Mouse (Mus musculus): ENCODE measurements around the gene Tshz2. TPM values are rescaled to one million over a fixed set of nuclear protein-coding genes. Genes with fewer than 3 reads are reported as not detected.

Gene Tshz2
- polyA plus RNA-seq, 1 experiment, result not detected

DNA sequence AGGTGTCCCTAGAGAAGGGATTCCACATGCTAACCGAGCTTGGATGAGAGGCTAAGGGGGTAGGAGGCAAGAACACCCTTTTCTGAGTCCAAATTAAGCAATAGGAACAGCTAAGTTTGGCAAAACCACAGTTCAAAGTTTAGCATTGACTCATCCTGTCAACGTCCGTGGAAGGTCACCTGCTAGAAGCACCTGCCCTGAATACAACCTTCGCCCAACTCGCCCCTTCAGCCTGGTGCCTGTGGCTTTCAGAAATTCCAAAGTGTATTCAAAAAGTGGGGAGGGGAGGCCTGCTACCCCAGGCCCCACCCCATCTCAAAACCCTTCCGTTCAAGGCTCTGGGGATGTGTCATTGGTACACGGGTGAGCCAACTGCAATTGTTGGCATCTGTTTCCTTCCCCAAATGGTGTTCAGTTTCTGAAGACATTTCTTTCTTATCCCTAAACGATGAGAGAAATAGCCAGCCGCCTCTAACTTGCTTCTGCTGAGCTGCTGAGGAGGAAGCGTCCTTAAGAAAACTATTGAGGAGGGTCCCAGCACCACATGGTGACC lies 396.6 kb downstream of the Tshz2 start:
- no peaks in the 10 kb centered on the region for H3K27me3 ChIP-seq (ENCODE audit: control insufficient read depth, insufficient read depth, insufficient read length)
- no peaks in the 10 kb centered on the region for H3K79me2 ChIP-seq (ENCODE audit: control insufficient read depth, insufficient read depth)
- H3K4me3 ChIP-seq (ENCODE audit: insufficient read depth, poor library complexity, severe bottlenecking), result no peak overlapping the region
- no peaks in the 10 kb centered on the region for H3K36me3 ChIP-seq (ENCODE audit: control insufficient read depth, insufficient read depth)
- TF ChIP-seq MYOG (IDR thresholded peaks at IDR 0.05; ENCODE audit: control insufficient read depth, extremely low read depth, insufficient read length), result no peak
- no peak overlapping the region for H3ac ChIP-seq (ENCODE audit: control insufficient read depth, insufficient read length, low read depth)
- H3K79me3 ChIP-seq (ENCODE audit: low read depth), result no peaks in the 10 kb centered on the region

DNA sequence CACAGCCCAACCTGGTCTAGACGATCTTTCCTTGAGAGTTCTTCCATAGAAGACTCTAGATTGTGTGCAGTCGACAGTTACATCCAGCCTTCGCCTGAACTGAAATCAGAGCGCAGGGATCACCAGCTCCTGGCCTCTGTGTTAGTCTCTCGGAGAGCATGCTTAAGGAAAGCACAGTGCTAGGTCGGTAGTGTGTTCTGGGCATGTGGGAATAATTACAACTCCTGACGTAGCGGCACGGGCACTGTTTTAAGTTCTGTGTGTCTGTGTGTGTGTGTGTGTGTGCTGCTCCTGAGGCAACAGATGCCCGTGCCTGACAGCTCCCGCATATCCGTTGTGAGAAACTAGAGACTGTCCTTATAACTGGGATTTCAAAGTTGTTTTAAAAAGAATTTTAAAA lies 398.4 kb downstream of the Tshz2 start:
- TF ChIP-seq MYOG (IDR thresholded peaks at IDR 0.05; ENCODE audit: control insufficient read depth, extremely low read depth, insufficient read length) (no peak), FOSL1 (IDR thresholded peaks at IDR 0.05; ENCODE audit: insufficient read depth, low read length, poor library complexity, severe bottlenecking) (no peak), MAX (IDR thresholded peaks at IDR 0.05) (no peak), USF1 (IDR thresholded peaks at IDR 0.05; ENCODE audit: low read depth) (no peak), CTCF (IDR thresholded peaks at IDR 0.05; ENCODE audit: control insufficient read depth, insufficient read depth, insufficient read length) (no peak), CEBPB (IDR thresholded peaks at IDR 0.05; ENCODE audit: low read depth) (no peak), MYOD1 (IDR thresholded peaks at IDR 0.05; ENCODE audit: control insufficient read depth, insufficient read length, low read depth) (no peak)
- Histone ChIP-seq H3K27me3 (ENCODE audit: control insufficient read depth, insufficient read depth, insufficient read length) (no peaks in the 10 kb centered on the region), H3K79me3 (ENCODE audit: low read depth) (no peaks in the 10 kb centered on the region), H3ac (ENCODE audit: control insufficient read depth, insufficient read length, low read depth) (no peak overlapping the region), H3K79me2 (ENCODE audit: control insufficient read depth, insufficient read depth) (no peaks in the 10 kb centered on the region), H3K36me3 (ENCODE audit: control insufficient read depth, insufficient read depth) (no peaks in the 10 kb centered on the region), H3K4me3 (ENCODE audit: insufficient read depth, poor library complexity, severe bottlenecking) (no peak overlapping the region)

DNA sequence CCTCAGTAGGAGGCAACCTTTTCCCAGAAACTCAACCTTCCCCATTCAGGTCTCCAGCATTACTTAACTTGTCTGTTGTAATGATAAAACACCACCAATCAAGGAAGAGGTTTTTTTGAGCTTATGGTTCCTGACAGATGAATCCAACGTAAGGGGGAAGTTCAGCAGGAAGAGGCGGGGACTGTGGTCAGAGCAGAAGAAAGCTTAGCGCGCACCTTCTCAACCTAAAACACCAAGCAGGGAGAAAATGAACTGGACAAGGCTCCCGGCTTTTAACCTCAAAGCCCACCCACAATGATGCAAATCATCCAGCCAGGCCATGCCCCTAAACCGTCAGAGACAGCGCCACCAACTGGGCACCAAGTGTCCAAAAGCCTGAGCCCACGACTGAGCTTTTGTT lies 399.1 kb downstream of the Tshz2 start:
- Histone ChIP-seq H3K79me2 (ENCODE audit: control insufficient read depth, insufficient read depth) (no peaks in the 10 kb centered on the region), H3K4me3 (ENCODE audit: insufficient read depth, poor library complexity, severe bottlenecking) (no peak overlapping the region), H3K79me3 (ENCODE audit: low read depth) (no peaks in the 10 kb centered on the region), H3K27me3 (ENCODE audit: control insufficient read depth, insufficient read depth, insufficient read length) (no peaks in the 10 kb centered on the region), H3ac (ENCODE audit: control insufficient read depth, insufficient read length, low read depth) (no peak overlapping the region), H3K36me3 (ENCODE audit: control insufficient read depth, insufficient read depth) (no peaks in the 10 kb centered on the region)
- TF ChIP-seq FOSL1 (IDR thresholded peaks at IDR 0.05; ENCODE audit: insufficient read depth, low read length, poor library complexity, severe bottlenecking) (no peak), MYOG (IDR thresholded peaks at IDR 0.05; ENCODE audit: control insufficient read depth, extremely low read depth, insufficient read length) (no peak), MAX (IDR thresholded peaks at IDR 0.05) (no peak), CEBPB (IDR thresholded peaks at IDR 0.05; ENCODE audit: low read depth) (no peak), MYOD1 (IDR thresholded peaks at IDR 0.05; ENCODE audit: control insufficient read depth, insufficient read length, low read depth) (no peak), CTCF (IDR thresholded peaks at IDR 0.05; ENCODE audit: control insufficient read depth, insufficient read depth, insufficient read length) (no peak), USF1 (IDR thresholded peaks at IDR 0.05; ENCODE audit: low read depth) (no peak)

DNA sequence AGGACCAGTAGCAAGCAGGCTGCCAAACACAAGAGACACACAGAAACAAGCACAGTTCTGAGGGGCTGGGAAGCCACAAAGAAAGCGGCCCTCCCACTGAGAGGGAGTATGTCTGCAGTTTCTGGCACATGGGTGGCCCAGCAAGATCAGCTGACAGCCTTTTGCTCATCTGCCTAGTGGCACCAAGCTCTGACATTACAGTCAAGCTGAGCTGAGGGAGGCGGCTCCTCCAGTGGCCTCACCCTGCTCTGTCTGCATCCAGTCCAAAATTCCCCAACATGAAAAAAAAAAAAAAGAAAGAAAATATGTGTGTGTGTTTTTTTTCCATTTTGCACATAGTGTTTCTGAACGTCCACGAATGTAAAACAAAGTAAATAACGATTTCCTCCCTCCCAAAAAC lies 400.4 kb downstream of the Tshz2 start:
- no peak overlapping the region for H3ac ChIP-seq (ENCODE audit: control insufficient read depth, insufficient read length, low read depth)
- TF ChIP-seq USF1 (IDR thresholded peaks at IDR 0.05; ENCODE audit: low read depth) (no peak), CTCF (IDR thresholded peaks at IDR 0.05; ENCODE audit: control insufficient read depth, insufficient read depth, insufficient read length) (no peak), MYOG (IDR thresholded peaks at IDR 0.05; ENCODE audit: control insufficient read depth, extremely low read depth, insufficient read length) (no peak), CEBPB (IDR thresholded peaks at IDR 0.05; ENCODE audit: low read depth) (no peak), MAX (IDR thresholded peaks at IDR 0.05) (no peak)
- no peaks in the 10 kb centered on the region for H3K79me2 ChIP-seq (ENCODE audit: control insufficient read depth, insufficient read depth)
- no peaks in the 10 kb centered on the region for H3K79me3 ChIP-seq (ENCODE audit: low read depth)
- H3K36me3 ChIP-seq (ENCODE audit: control insufficient read depth, insufficient read depth), result no peaks in the 10 kb centered on the region
- H3K4me3 ChIP-seq (ENCODE audit: insufficient read depth, poor library complexity, severe bottlenecking), result no peak overlapping the region
- H3K27me3 ChIP-seq (ENCODE audit: control insufficient read depth, insufficient read depth, insufficient read length), result no peaks in the 10 kb centered on the region

DNA sequence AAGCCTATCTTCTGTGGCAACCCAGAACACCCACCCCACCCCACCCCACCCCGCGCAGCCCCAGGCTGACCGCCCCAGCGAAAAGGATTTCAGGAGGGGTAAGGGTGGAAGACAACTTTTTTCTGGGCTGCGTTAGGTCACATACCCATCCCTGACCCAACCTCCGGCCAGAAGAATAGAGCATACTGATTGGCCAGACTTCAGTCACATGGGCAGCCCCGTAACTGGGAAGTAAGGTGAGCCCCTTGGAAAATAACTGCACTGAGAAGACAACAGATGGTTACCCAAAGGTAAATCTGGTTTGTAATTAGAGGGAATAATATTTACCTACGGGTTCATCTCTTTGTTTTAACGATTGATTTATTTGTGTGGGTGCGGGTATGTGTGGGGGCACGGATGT lies 402.0 kb downstream of the Tshz2 start:
- H3K4me3 ChIP-seq (ENCODE audit: insufficient read depth, poor library complexity, severe bottlenecking), result no peak overlapping the region
- H3K36me3 ChIP-seq (ENCODE audit: control insufficient read depth, insufficient read depth), result no peaks in the 10 kb centered on the region
- H3K79me2 ChIP-seq (ENCODE audit: control insufficient read depth, insufficient read depth), result no peaks in the 10 kb centered on the region
- no peak overlapping the region for H3ac ChIP-seq (ENCODE audit: control insufficient read depth, insufficient read length, low read depth)
- no peaks in the 10 kb centered on the region for H3K79me3 ChIP-seq (ENCODE audit: low read depth)
- no peak for TF ChIP-seq MYOD1 (IDR thresholded peaks at IDR 0.05; ENCODE audit: control insufficient read depth, insufficient read length, low read depth)
- no peak for TF ChIP-seq CTCF (IDR thresholded peaks at IDR 0.05; ENCODE audit: control insufficient read depth, insufficient read depth, insufficient read length)
- no peak for TF ChIP-seq MYOG (IDR thresholded peaks at IDR 0.05; ENCODE audit: control insufficient read depth, extremely low read depth, insufficient read length)
- no peak for TF ChIP-seq CEBPB (IDR thresholded peaks at IDR 0.05; ENCODE audit: low read depth)
- TF ChIP-seq MAX (IDR thresholded peaks at IDR 0.05), result no peak
- TF ChIP-seq USF1 (IDR thresholded peaks at IDR 0.05; ENCODE audit: low read depth), result no peak
- no peak for TF ChIP-seq FOSL1 (IDR thresholded peaks at IDR 0.05; ENCODE audit: insufficient read depth, low read length, poor library complexity, severe bottlenecking)
- H3K27me3 ChIP-seq (ENCODE audit: control insufficient read depth, insufficient read depth, insufficient read length), result no peaks in the 10 kb centered on the region

DNA sequence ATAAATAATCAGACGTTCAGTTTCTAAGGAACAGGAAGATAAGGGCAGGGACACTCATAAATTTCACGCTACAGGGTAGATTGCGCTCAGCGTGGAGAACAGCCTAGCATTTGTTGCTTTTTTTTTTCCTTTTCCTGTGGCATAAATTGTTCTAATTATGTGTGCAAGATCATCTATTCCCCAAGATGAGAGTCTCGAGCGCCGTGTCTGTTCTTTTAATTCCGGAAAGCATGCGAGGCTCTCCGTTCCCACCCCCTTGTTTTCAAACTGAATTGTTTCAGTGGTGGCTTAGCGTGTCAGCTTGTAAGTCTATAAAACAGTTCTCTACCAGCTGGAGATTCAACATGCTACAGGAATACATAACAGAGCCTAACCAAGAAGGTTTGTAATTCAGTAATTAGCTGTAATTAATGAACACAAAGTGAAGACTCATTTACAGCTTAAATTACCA lies 404.0 kb downstream of the Tshz2 start:
- no peaks in the 10 kb centered on the region for H3K36me3 ChIP-seq (ENCODE audit: control insufficient read depth, insufficient read depth)
- no peaks in the 10 kb centered on the region for H3K79me3 ChIP-seq (ENCODE audit: low read depth)
- no peak overlapping the region for H3K4me3 ChIP-seq (ENCODE audit: insufficient read depth, poor library complexity, severe bottlenecking)
- no peak overlapping the region for H3ac ChIP-seq (ENCODE audit: control insufficient read depth, insufficient read length, low read depth)
- no peak for TF ChIP-seq FOSL1 (IDR thresholded peaks at IDR 0.05; ENCODE audit: insufficient read depth, low read length, poor library complexity, severe bottlenecking)
- H3K79me2 ChIP-seq (ENCODE audit: control insufficient read depth, insufficient read depth), result no peaks in the 10 kb centered on the region
- no peaks in the 10 kb centered on the region for H3K27me3 ChIP-seq (ENCODE audit: control insufficient read depth, insufficient read depth, insufficient read length)
